In genomic region chr15:99589237-99589636, GRCm38 (mm10) we compare ENCODE assay signal across 33 mouse cellular contexts. TPM values are rescaled to one million over a fixed set of nuclear protein-coding genes. Genes with fewer than 3 reads are reported as not detected.
DNase-seq lines count a peak whose midpoint lies in the region; ATAC-seq and TF ChIP-seq lines count a peak whose summit lies in the region.
"Had no signal": no experiment of that assay in that cellular context is flagged by ENCODE, and none has a peak within 500 bp of the region (broad histone marks: within the 10 kb centered on the region; RNA-seq: fewer than 3 reads in every experiment).

No protein-coding gene starts in this region.

- DNase-seq in lung, adult 2 months: peak; percentile 41
- DNase-seq in lung, postnatal 10 days: no peak
- DNase-seq in 416B (ENCODE audit: low read depth): peak; percentile 26
- DNase-seq in lung, postnatal 25 days (ENCODE audit: low spot score): peak; percentile 29
- DNase-seq: adrenal gland, postnatal 10 days; adrenal gland, postnatal 36 days; B cell, adult 2 months; cerebellum, adult 2 months; cerebellum, adult 9-11 months; cerebellum, postnatal 25 days; forebrain, postnatal 0 days; gastrocnemius, adult 2 months; gastrocnemius, postnatal 14 days; heart, adult 11 months had no signal

- H3K4me3 ChIP-seq in lung, adult 2 months (replicated peaks; ENCODE audit: extremely low read depth, low read depth, low read length): no peak overlapping the region
- H3K4me3 ChIP-seq: gastrocnemius, adult 2 months; hindbrain, embryonic 12.5 days; hindbrain, embryonic 15.5 days had no signal

- ATAC-seq in megakaryocyte progenitor cell, adult 5-6 weeks (replicated peaks; ENCODE audit: poor library complexity): no peak
- ATAC-seq in CD4-positive, CD25-positive, alpha-beta regulatory T cell, adult 4 months: no peak
- ATAC-seq: forebrain, embryonic 14.5 days; forebrain, postnatal 0 days; Patski had no signal

- no peak for TF ChIP-seq CTCF in lung, adult 2 months (IDR thresholded peaks at IDR 0.05; ENCODE audit: insufficient read depth, low read length)

- no peak for TF ChIP-seq POLR2A in lung, adult 2 months (IDR thresholded peaks at IDR 0.05; ENCODE audit: borderline replicate concordance, extremely low read depth, low read depth, low read length)

- peaks cover 9% of the 10 kb centered on the region; the same call in 1 of the 2 replicates for H3K4me1 ChIP-seq in lung, adult 2 months (ENCODE audit: control insufficient read depth, insufficient read depth, low read length)

- WGBS in lung, adult 2 months: 16% methylated on average over 9 of the region's 9 CpGs

RNA-seq across cellular contexts. Expression of gene Aqp5, which starts 1.3 kb away (rescaled TPM):
- polyA plus RNA-seq in lung, adult 2 months (2012; rRNA removed): 511 and 692 TPM in 2 replicates
- total RNA-seq in megakaryocyte progenitor cell, adult 5-6 weeks (2015): not detected in 2 replicates
- not detected in 2 replicates for total RNA-seq in megakaryocyte progenitor cell, adult 5-6 weeks (2017)
- polyA plus RNA-seq in CD4-positive, CD25-positive, alpha-beta regulatory T cell, adult 4 months (2017; shearing (Covaris generic)): not detected
- total RNA-seq: common myeloid progenitor, adult 5-6 weeks; gastrocnemius, adult 2 months; gastrocnemius, postnatal 14 days; gastrocnemius, postnatal 4 days; hematopoietic stem cell, adult 5-6 weeks had no signal

RNA-seq across cellular contexts. Expression of gene Aqp2, which starts 10.4 kb away (rescaled TPM):
- 1.1 and 1.3 TPM in 2 replicates for polyA plus RNA-seq in lung, adult 2 months (2012; rRNA removed)
- total RNA-seq in megakaryocyte progenitor cell, adult 5-6 weeks (2015): not detected in 2 replicates
- not detected in 2 replicates for total RNA-seq in megakaryocyte progenitor cell, adult 5-6 weeks (2017)
- polyA plus RNA-seq in CD4-positive, CD25-positive, alpha-beta regulatory T cell, adult 4 months (2017; shearing (Covaris generic)): not detected
- total RNA-seq: common myeloid progenitor, adult 5-6 weeks; ES-E14; forebrain, postnatal 0 days; gastrocnemius, adult 2 months; gastrocnemius, postnatal 14 days; gastrocnemius, postnatal 4 days; heart, adult 8-10 months; heart, postnatal 25 days; hematopoietic stem cell, adult 5-6 weeks had no signal
- polyA plus RNA-seq: embryonic facial prominence, embryonic 12.5 days; embryonic facial prominence, embryonic 15.5 days; forebrain, embryonic 11.5 days; forebrain, embryonic 14.5 days; forebrain, postnatal 0 days; heart, embryonic 11.5 days; heart, embryonic 14.5 days; heart, postnatal 0 days; hindbrain, embryonic 12.5 days; hindbrain, embryonic 15.5 days; Patski had no signal

RNA-seq across cellular contexts. Expression of gene Aqp6, which starts 12.0 kb away (rescaled TPM):
- not detected in 2 replicates for polyA plus RNA-seq in lung, adult 2 months (2012; rRNA removed)
- not detected in 2 replicates for total RNA-seq in megakaryocyte progenitor cell, adult 5-6 weeks (2015)
- total RNA-seq in megakaryocyte progenitor cell, adult 5-6 weeks (2017): not detected in 2 replicates
- not detected for polyA plus RNA-seq in CD4-positive, CD25-positive, alpha-beta regulatory T cell, adult 4 months (2017; shearing (Covaris generic))
- total RNA-seq: adrenal gland, adult 18-20 months; adrenal gland, postnatal 10 days; adrenal gland, postnatal 36 days; common myeloid progenitor, adult 5-6 weeks; forebrain, postnatal 0 days; gastrocnemius, adult 2 months; gastrocnemius, postnatal 14 days; gastrocnemius, postnatal 4 days; heart, postnatal 25 days; hematopoietic stem cell, adult 5-6 weeks had no signal
- polyA plus RNA-seq: embryonic facial prominence, embryonic 15.5 days; forebrain, embryonic 11.5 days; forebrain, postnatal 0 days; heart, embryonic 11.5 days; heart, embryonic 14.5 days; heart, postnatal 0 days; Patski had no signal

Comparison
In these comparisons a context has a peak if more than half of its experiments do, and no peak if none do; other contexts are left out.
1. RNA of gene Aqp5, which starts 1.3 kb away (polyA plus RNA-seq): 511 to 692 TPM in lung, adult 2 months; not detected in CD4-positive, CD25-positive, alpha-beta regulatory T cell, adult 4 months; every median in the first group is over 100 times any median in the second.